Mouse (Mus musculus): ENCODE measurements around the gene Tbc1d5.

- TF ChIP-seq GATA1 (IDR thresholded peaks at IDR 0.05; ENCODE audit: low read length) = no peak
- no peak for TF ChIP-seq TAL1 (IDR thresholded peaks at IDR 0.05; ENCODE audit: low read length)
Measured at GRCm38 (mm10) chr17:50750874-50751273, 428.3 kb downstream of the Tbc1d5 start.

Measured in erythroblast, embryonic 14.5 days (primary cell).